Mouse (Mus musculus) bone marrow, adult 2 months (tissue): ENCODE results near the gene Carmil1.

ENCODE experiments used
- CTCF ChIP-seq: fragments of 200-500 bp; IDR thresholded peaks from 2 replicates; pipeline ENCODE4 v1.5.1; 2011; ENCODE audit warnings: low read length, control low read depth; ENCODE audit not compliant: control insufficient read depth, insufficient read depth
- POLR2A ChIP-seq: fragments of 200-500 bp; IDR thresholded peaks from 2 replicates; pipeline ENCODE4 v1.6.1; 2011; ENCODE audit warnings: low read depth, mild to moderate bottlenecking, control low read depth, low read length, borderline replicate concordance; ENCODE audit not compliant: control insufficient read depth

DNA sequence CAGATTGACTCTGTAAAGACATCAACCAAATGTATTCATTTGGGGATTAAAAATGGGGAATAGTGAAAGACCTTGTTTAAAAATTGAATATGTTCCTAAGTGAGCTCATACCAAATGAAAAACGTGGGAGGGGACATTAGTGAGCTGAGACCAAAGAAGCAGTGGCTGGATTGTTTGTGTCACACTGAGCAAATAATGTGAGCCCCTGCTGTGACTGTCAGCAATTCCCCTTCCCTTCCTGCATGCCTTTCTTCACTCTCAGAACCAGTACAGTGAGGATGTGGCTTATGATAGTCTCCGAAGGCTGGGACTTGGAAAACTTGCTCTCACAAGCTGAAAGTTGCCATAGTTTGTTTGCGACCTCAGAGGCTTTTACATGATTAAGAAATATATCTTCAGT is 295.5 kb downstream of the Carmil1 start:
- TF ChIP-seq CTCF: no peak
- no peak for TF ChIP-seq POLR2A
